Mouse (Mus musculus) kidney, adult 11 months (tissue): Measurements from ENCODE around the gene Stag3.

ENCODE experiments used
- DNase-seq: peaks from one replicate; pipeline ENCODE4 v3.0.0; 2022

Gene Stag3

GRCm38 (mm10) chr5:138279585-138280424 is at the start of gene Stag3, which contains the start of the genes Gm43720 and Gpc2:
Gene Stag3, plus strand, starts transcription at chr5:138280240.
Gene Gm43720, minus strand, starts transcription at chr5:138279958.
Gene Gpc2, minus strand, starts transcription at chr5:138280005.
- DNase-seq: peak; percentile 76

GRCm38 (mm10) chr5:138233778-138234177 is 46.3 kb upstream of the Stag3 start:
- no peak for DNase-seq

GRCm38 (mm10) chr5:138234224-138234623 is 45.8 kb upstream of the Stag3 start:
- no peak for DNase-seq

- DNase-seq: no peak
Observed at GRCm38 (mm10) chr5:138241511-138241910, 38.5 kb upstream of the Stag3 start.

GRCm38 (mm10) chr5:138251144-138251543 is 28.9 kb upstream of the Stag3 start:
- no peak for DNase-seq

GRCm38 (mm10) chr5:138253061-138253460 is 27.0 kb upstream of the Stag3 start:
- DNase-seq: no peak

- peak; percentile 98 for DNase-seq
Observed at GRCm38 (mm10) chr5:138255353-138256093, 24.5 kb upstream of the Stag3 start, which contains the start of gene Lamtor4. Gene Lamtor4, plus strand, starts transcription at chr5:138255482.

- DNase-seq: no peak
Observed at GRCm38 (mm10) chr5:138256094-138256467, 24.0 kb upstream of the Stag3 start.

GRCm38 (mm10) chr5:138256966-138257584 is 23.0 kb upstream of the Stag3 start:
- no peak for DNase-seq

- DNase-seq: no peak
Observed at GRCm38 (mm10) chr5:138257585-138257978, 22.5 kb upstream of the Stag3 start.

- no peak for DNase-seq
Observed at GRCm38 (mm10) chr5:138258078-138258477, 22.0 kb upstream of the Stag3 start.

GRCm38 (mm10) chr5:138258542-138258941 is 21.5 kb upstream of the Stag3 start:
- DNase-seq: no peak

- no peak for DNase-seq
Observed at GRCm38 (mm10) chr5:138258993-138259392, 21.0 kb upstream of the Stag3 start.

GRCm38 (mm10) chr5:138260051-138260450 is 20.0 kb upstream of the Stag3 start:
- DNase-seq: no peak

GRCm38 (mm10) chr5:138260834-138261233 is 19.2 kb upstream of the Stag3 start:
- no peak for DNase-seq

- no peak for DNase-seq
Observed at GRCm38 (mm10) chr5:138262001-138262400, 18.0 kb upstream of the Stag3 start.

GRCm38 (mm10) chr5:138262582-138263240 is 17.3 kb upstream of the Stag3 start:
- no peak for DNase-seq

GRCm38 (mm10) chr5:138263260-138264206 is 16.5 kb upstream of the Stag3 start, which contains the start of gene BC037034:
Gene BC037034, minus strand, starts transcription at chr5:138264033.
- DNase-seq: peak; percentile 88

GRCm38 (mm10) chr5:138264207-138264578 is 15.8 kb upstream of the Stag3 start:
- DNase-seq: no peak

GRCm38 (mm10) chr5:138265712-138266111 is 14.3 kb upstream of the Stag3 start:
- no peak for DNase-seq

- no peak for DNase-seq
Observed at GRCm38 (mm10) chr5:138267114-138267513, 12.9 kb upstream of the Stag3 start.

- no peak for DNase-seq
Observed at GRCm38 (mm10) chr5:138268980-138269379, 11.1 kb upstream of the Stag3 start.
